Mouse (Mus musculus) effector memory CD4-positive, alpha-beta T cell, adult 5 months (primary cell): Measurements from ENCODE around the gene Gm7138. TPM values are rescaled to one million over a fixed set of nuclear protein-coding genes. Genes with fewer than 3 reads are reported as not detected.

Experiments used
- polyA plus RNA-seq: library from polyadenylated mRNA; unstranded; fragments of 100-300 nt; shearing (Covaris generic); gene quantifications from one replicate; pipeline ENCODE4 v1.2.1, GENCODE M21; 2017

Gm7138 gene
- polyA plus RNA-seq = not detected

GRCm38 (mm10) chr10:77776844-77777243, at the start of gene Gm7138:
Gene Gm7138, minus strand, starts transcription at chr10:77776944.

DNA sequence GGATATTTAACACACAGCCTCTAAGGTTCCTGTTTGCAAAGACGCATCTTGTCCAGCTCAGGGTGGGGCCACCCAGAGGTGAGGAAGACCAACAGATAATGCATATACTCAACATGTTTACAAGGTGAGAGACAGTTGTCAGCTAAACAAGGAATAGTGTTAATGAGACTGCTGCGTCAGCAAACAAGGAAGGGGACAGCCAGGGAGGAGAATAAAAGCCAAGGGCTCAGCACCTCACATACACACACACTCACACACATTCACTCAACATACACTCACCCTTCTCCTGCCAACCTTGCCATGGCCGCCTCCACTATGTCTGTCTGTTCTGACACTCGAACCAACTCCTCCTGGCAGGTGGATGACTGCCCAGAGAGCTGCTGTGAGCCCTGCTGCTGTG, 37.6 kb upstream of the Gm7138 start, which contains the start of gene Gm2696:
Gene Gm2696 (plus strand): TSS at position 301 of the 400 bp plus-strand sequence.

GRCm38 (mm10) chr10:77811743-77812142, 35.0 kb upstream of the Gm7138 start, which contains the start of gene Gm9507:
Gene Gm9507, minus strand, starts transcription at chr10:77811843.

GRCm38 (mm10) chr10:77798921-77799508, 22.3 kb upstream of the Gm7138 start, which contains the start of gene Gm19668:
Gene Gm19668, minus strand, starts transcription at chr10:77799133.

DNA sequence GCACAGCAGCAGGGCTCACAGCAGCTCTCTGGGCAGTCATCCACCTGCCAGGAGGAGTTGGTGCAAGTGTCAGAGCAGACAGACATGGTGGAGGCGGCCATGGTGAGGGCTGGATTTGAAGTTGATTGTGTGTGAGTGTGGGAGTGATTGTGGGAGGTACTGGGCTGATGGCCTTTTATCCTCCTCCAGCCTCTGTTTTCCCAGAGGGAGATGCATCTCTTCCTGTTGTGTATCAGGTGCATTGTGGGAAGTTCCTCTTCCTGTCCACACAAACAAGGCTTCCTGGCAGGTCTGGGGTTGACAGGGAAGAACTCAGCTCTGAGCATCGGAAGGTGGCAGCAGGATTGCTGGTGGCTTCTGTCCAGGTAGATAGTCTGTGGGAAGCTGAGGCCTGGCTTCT, 18.2 kb upstream of the Gm7138 start, which contains the start of gene Gm9639:
Gene Gm9639 (minus strand): TSS at position 101 of the 400 bp plus-strand sequence.

DNA sequence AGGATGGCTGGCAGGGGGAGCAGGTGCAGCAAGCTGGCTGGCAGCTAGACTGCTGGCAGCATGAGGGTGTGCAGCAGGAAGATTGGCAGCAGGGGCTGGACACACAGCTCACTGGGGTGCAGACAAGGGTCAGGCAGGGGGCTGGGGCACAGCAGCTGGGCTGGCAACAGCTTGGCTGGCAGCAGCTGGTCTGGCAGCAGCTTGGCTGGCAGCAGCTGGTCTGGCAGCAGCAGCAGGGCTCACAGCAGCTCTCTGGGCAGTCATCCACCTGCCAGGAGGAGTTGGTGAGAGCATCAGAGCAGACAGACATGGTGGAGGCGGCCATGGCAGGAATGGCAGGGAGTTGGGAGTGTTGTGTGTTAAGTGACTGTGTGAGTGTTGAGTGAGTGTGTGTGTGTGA, 11.1 kb upstream of the Gm7138 start, which contains the start of gene Gm7137:
Gene Gm7137 (minus strand): TSS at position 325 of the 400 bp plus-strand sequence.

DNA sequence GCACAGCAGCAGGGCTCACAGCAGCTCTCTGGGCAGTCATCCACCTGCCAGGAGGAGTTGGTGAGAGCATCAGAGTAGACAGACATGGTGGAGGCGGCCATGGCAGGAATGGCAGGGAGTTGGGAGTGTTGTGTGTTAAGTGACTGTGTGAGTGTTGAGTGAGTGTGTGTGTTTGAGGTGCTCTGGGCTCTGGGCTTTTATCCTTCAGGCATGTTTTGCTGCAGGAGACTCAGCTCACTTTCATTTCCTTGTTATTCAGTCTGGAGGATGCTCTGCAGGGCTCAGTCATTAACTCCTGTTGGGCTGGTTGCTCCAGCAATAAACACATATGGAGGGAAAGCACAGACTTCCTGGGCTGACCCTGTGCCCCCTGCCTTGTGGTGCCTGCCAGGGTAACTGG, 5.7 kb upstream of the Gm7138 start, which contains the start of gene Gm3250:
Gene Gm3250 (minus strand): TSS at position 101 of the 400 bp plus-strand sequence.

DNA sequence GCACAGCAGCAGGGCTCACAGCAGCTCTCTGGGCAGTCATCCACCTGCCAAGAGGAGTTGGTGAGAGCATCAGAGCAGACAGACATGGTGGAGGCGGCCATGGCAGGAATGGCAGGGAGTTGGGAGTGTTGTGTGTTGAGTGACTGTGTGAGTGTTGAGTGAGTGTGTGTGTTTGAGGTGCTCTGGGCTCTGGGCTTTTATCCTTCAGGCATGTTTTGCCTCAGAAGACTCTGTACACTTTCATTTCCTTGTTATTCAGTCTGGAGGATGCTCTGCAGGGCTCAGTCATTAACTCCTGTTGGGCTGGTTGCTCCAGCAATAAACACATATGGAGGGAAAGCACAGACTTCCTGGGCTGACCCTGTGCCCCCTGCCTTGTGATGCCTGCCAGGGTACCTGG, 5.5 kb downstream of the Gm7138 start, which contains the start of gene Gm3238:
Gene Gm3238 (minus strand): TSS at position 101 of the 400 bp plus-strand sequence.

DNA sequence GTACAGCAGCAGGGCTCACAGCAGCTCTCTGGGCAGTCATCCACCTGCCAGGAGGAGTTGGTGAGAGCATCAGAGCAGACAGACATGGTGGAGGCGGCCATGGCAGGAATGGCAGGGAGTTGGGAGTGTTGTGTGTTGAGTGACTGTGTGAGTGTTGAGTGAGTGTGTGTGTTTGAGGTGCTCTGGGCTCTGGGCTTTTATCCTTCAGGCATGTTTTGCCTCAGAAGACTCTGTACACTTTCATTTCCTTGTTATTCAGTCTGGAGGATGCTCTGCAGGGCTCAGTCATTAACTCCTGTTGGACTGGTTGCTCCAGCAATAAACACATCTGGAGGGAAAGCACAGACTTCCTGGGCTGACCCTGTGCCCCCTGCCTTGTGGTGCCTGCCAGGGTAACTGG, 17.2 kb downstream of the Gm7138 start, which contains the start of gene Gm3233:
Gene Gm3233 (minus strand): TSS at position 101 of the 400 bp plus-strand sequence.

GRCm38 (mm10) chr10:77751254-77751653, 25.5 kb downstream of the Gm7138 start, which contains the start of gene Gm9736:
Gene Gm9736, minus strand, starts transcription at chr10:77751354.

DNA sequence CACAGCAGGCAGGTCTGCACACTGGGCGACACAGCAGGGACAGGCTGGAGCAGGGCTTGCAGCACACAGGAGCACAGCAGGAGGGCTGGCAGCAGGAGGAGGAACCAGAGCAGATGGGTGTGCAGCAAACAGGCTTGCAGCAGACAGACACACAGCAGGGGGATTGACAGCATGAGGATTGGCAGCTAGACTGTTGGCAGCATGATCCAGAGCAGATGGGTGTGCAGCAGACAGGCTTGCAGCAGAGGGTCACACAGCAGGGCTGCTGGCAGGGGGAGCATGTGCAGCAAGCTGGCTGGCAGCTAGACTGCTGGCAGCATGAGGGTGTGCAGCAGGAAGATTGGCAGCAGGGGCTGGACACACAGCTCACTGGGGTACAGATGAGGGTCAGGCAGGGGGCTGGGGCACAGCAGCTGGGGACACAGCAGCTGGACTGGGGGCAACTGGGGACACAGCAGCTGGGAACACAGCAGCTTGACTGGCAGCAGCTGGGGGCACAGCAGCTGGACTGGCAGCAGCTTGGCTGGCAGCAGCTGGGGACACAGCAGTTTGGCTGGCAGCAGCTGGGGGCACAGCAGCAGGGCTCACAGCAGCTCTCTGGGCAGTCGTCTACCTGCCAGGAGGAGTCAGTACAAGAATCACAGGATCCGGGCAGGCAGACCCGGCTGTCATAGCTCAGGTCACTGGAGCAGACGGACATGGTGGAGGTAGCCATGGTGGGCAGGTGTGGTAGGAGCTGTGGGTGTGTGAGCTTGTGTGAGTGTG, 34.6 kb downstream of the Gm7138 start, which contains the start of gene Gm18596:
Gene Gm18596 (minus strand): TSS at position 715 of the 765 bp plus-strand sequence.

Other genes with a start within 250 kb of the Gm7138 start
- gene Itgb2, start 246.7 kb downstream of the Gm7138 start, polyA plus RNA-seq = 547 TPM
- 86.6 TPM for gene Pttg1ip, start 195.2 kb downstream of the Gm7138 start, polyA plus RNA-seq
- 103 TPM for gene Sumo3, start 170.8 kb downstream of the Gm7138 start, polyA plus RNA-seq
- gene Gm49325, start 170.7 kb downstream of the Gm7138 start, polyA plus RNA-seq = not detected
- gene Ube2g2, start 154.7 kb downstream of the Gm7138 start, polyA plus RNA-seq = 54.5 TPM
- gene Tspear, start 90.4 kb downstream of the Gm7138 start, polyA plus RNA-seq = 0.70 TPM
- not detected for gene Gm19402, start 86.2 kb downstream of the Gm7138 start, polyA plus RNA-seq
- gene Gm9508, start 79.7 kb downstream of the Gm7138 start, polyA plus RNA-seq = not detected
- gene Gm10272, start 70.3 kb downstream of the Gm7138 start, polyA plus RNA-seq = not detected
- gene Gm10024, start 65.5 kb downstream of the Gm7138 start, polyA plus RNA-seq = not detected
- gene Gm10142, start 61.1 kb downstream of the Gm7138 start, polyA plus RNA-seq = not detected
- not detected for gene Krtap12-1, start 56.3 kb downstream of the Gm7138 start, polyA plus RNA-seq
- gene Gm10100, start 50.5 kb downstream of the Gm7138 start, polyA plus RNA-seq = not detected
- gene Gm18596, start 34.3 kb downstream of the Gm7138 start, polyA plus RNA-seq = not detected
- not detected for gene Gm9736, start 25.6 kb downstream of the Gm7138 start, polyA plus RNA-seq
- not detected for gene Gm3233, start 17.3 kb downstream of the Gm7138 start, polyA plus RNA-seq
- not detected for gene Gm3238, start 5.6 kb downstream of the Gm7138 start, polyA plus RNA-seq
- not detected for gene Gm3250, start 5.6 kb upstream of the Gm7138 start, polyA plus RNA-seq
- not detected for gene Gm7137, start 11.3 kb upstream of the Gm7138 start, polyA plus RNA-seq
- gene Gm9639, start 18.1 kb upstream of the Gm7138 start, polyA plus RNA-seq = not detected
- not detected for gene Gm19668, start 22.2 kb upstream of the Gm7138 start, polyA plus RNA-seq
- not detected for gene Gm9507, start 34.9 kb upstream of the Gm7138 start, polyA plus RNA-seq
- gene Gm2696, start 37.7 kb upstream of the Gm7138 start, polyA plus RNA-seq = not detected
- not detected for gene Krtap10-4, start 50.2 kb upstream of the Gm7138 start, polyA plus RNA-seq
- gene Krtap10-10, start 59.0 kb upstream of the Gm7138 start, polyA plus RNA-seq = not detected
- not detected for gene Gm36176, start 69.9 kb upstream of the Gm7138 start, polyA plus RNA-seq
- gene Gm10318, start 75.9 kb upstream of the Gm7138 start, polyA plus RNA-seq = not detected
- gene Gm3285, start 85.0 kb upstream of the Gm7138 start, polyA plus RNA-seq = not detected
- not detected for gene Lrrc3, start 125.6 kb upstream of the Gm7138 start, polyA plus RNA-seq
- 0.74 TPM for gene Trpm2, start 193.6 kb upstream of the Gm7138 start, polyA plus RNA-seq
- 7.1 TPM for gene 1810043G02Rik, start 201.6 kb upstream of the Gm7138 start, polyA plus RNA-seq
- gene Pfkl, start 233.1 kb upstream of the Gm7138 start, polyA plus RNA-seq = 125 TPM